Mouse (Mus musculus) CH12F3 (cell line): ENCODE measurements around the gene Dtx1.

Experiments
- in situ Hi-C: fragments of 300-500 bp; cut with MboI; formaldehyde crosslinking; loops from 2 replicates; pipeline ENCODE4 v1.14.3; 2020; ENCODE audit warnings: low sequenced_read_pairs

The Dtx1 gene

GRCm38 (mm10) chr5:120711827-120712226 is at the start of gene Dtx1:
Gene Dtx1 (minus strand): TSS chr5:120711927.
- in situ Hi-C loops, result no loop called here

GRCm38 (mm10) chr5:120754215-120754614 is 42.5 kb upstream of the Dtx1 start:
- in situ Hi-C loops, result no loop called here

GRCm38 (mm10) chr5:120752786-120753185 is 41.1 kb upstream of the Dtx1 start:
- in situ Hi-C loops, result no loop called here

- in situ Hi-C loops, result no loop called here
Observed at GRCm38 (mm10) chr5:120751206-120751605, 39.5 kb upstream of the Dtx1 start.

- in situ Hi-C loops, result no loop called here
Observed at GRCm38 (mm10) chr5:120749688-120750087, 38.0 kb upstream of the Dtx1 start, which contains the start of gene Oas2. Gene Oas2 (minus strand): TSS chr5:120749853.

- in situ Hi-C loops, result no loop called here
Observed at GRCm38 (mm10) chr5:120746451-120746850, 34.7 kb upstream of the Dtx1 start.

GRCm38 (mm10) chr5:120742125-120742524 is 30.4 kb upstream of the Dtx1 start:
- in situ Hi-C loops, result no loop called here

GRCm38 (mm10) chr5:120734380-120734990 is 22.8 kb upstream of the Dtx1 start:
- in situ Hi-C loops, result no loop called here

GRCm38 (mm10) chr5:120733696-120734095 is 22.0 kb upstream of the Dtx1 start:
- in situ Hi-C loops, result no loop called here

GRCm38 (mm10) chr5:120732740-120733139 is 21.0 kb upstream of the Dtx1 start:
- in situ Hi-C loops, result no loop called here

GRCm38 (mm10) chr5:120729319-120729718 is 17.6 kb upstream of the Dtx1 start:
- in situ Hi-C loops, result no loop called here

GRCm38 (mm10) chr5:120725811-120726455 is 14.2 kb upstream of the Dtx1 start:
- in situ Hi-C loops, result no loop called here

- in situ Hi-C loops, result no loop called here
Observed at GRCm38 (mm10) chr5:120721005-120721404, 9.3 kb upstream of the Dtx1 start.

GRCm38 (mm10) chr5:120718600-120719378 is 7.1 kb upstream of the Dtx1 start:
- in situ Hi-C loops, result loop anchor here (5.0 kb wide), 1 partner anchor 41 kb away; no protein-coding TSS in a partner anchor

GRCm38 (mm10) chr5:120717136-120717535 is 5.4 kb upstream of the Dtx1 start:
- in situ Hi-C loops, result loop anchor here (5.0 kb wide), 1 partner anchor 40 kb away; no protein-coding TSS in a partner anchor

- in situ Hi-C loops, result no loop called here
Observed at GRCm38 (mm10) chr5:120714314-120714713, 2.6 kb upstream of the Dtx1 start.

- in situ Hi-C loops, result no loop called here
Observed at GRCm38 (mm10) chr5:120712721-120713120, 994 bp upstream of the Dtx1 start.

GRCm38 (mm10) chr5:120711416-120711815 is 311 bp downstream of the Dtx1 start:
- in situ Hi-C loops, result no loop called here

GRCm38 (mm10) chr5:120710826-120711248 is 890 bp downstream of the Dtx1 start:
- in situ Hi-C loops, result no loop called here

- in situ Hi-C loops, result no loop called here
Observed at GRCm38 (mm10) chr5:120710161-120710825, 1.4 kb downstream of the Dtx1 start.

- in situ Hi-C loops, result no loop called here
Observed at GRCm38 (mm10) chr5:120706976-120707375, 4.8 kb downstream of the Dtx1 start.
